Mouse (Mus musculus) testis, adult 2 months (tissue): Measurements from ENCODE around the gene Vamp3. TPM values are rescaled to one million over a fixed set of nuclear protein-coding genes. Genes with fewer than 3 reads are reported as not detected.

Source experiments
- H3K27ac ChIP-seq: fragments of 200-500 bp; 2 replicates; pipeline ENCODE4 v1.5.1; 2012; ENCODE audit warnings: low read depth, low read length; ENCODE audit not compliant: control insufficient read depth, insufficient read depth
- H3K27me3 ChIP-seq: fragments of 200-500 bp; 2 replicates; pipeline ENCODE4 v1.6.1; 2012; ENCODE audit warnings: mild to moderate bottlenecking, low read length, moderate library complexity; ENCODE audit not compliant: control insufficient read depth, insufficient read depth
- H3K36me3 ChIP-seq: fragments of 200-500 bp; 2 replicates; pipeline ENCODE4 v1.6.1; 2012; ENCODE audit warnings: mild to moderate bottlenecking, low read length; ENCODE audit not compliant: control insufficient read depth, insufficient read depth
- H3K4me1 ChIP-seq: fragments of 200-500 bp; 2 replicates; pipeline ENCODE4 v1.6.1; 2012; ENCODE audit warnings: low read length; ENCODE audit not compliant: control insufficient read depth, insufficient read depth
- H3K4me3 ChIP-seq: fragments of 200-500 bp; 2 replicates; pipeline ENCODE4 v1.5.1; 2012; ENCODE audit warnings: low read depth, mild to moderate bottlenecking, low read length, moderate library complexity, mixed read lengths; ENCODE audit not compliant: control insufficient read depth
- CTCF ChIP-seq: fragments of 200-500 bp; IDR thresholded peaks from 2 replicates; pipeline ENCODE4 v1.5.1; 2012; ENCODE audit warnings: low read depth, mild to moderate bottlenecking, inconsistent platforms, low read length, moderate library complexity; ENCODE audit not compliant: control insufficient read depth, insufficient read depth, insufficient replicate concordance
- POLR2A ChIP-seq: fragments of 200-500 bp; IDR thresholded peaks from 2 replicates; pipeline ENCODE4 v1.6.1; 2012; ENCODE audit warnings: low read depth, mild to moderate bottlenecking, inconsistent platforms, low read length, moderate library complexity; ENCODE audit not compliant: control insufficient read depth
- polyA plus RNA-seq: library from polyadenylated mRNA; depleted of rRNA; stranded (reverse); fragments of >200 nt; gene quantifications from 2 replicates; pipeline ENCODE4 v1.2.3, GENCODE M21; 2012

The Vamp3 gene
- polyA plus RNA-seq, 1 experiment, result 47.1 TPM

DNA sequence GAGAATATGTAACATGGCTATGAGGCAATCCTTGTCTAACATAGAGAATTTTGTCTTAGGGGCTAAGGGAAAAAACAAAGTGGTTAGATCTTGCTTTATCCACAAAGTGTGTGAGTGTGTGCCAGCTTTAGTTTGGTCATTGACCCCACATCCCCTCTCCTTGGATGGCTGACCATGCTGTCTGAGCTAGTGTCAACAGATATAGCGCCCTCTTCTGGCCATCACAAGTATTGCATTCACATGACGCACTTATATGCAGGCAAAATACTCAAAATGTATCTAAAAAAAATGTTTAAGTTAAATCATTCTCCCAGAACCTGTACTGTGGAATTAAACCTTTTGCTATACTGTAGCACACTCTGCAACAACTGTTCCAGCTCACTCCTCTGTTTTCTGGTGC is 37.4 kb upstream of the Vamp3 start:
- TF ChIP-seq POLR2A, result no peak
- TF ChIP-seq CTCF, result peak; percentile 51; the same call in 1 of the 2 replicates
- Histone ChIP-seq H3K27ac (no peak overlapping the region), H3K4me1 (no peaks in the 10 kb centered on the region), H3K4me3 (no peak overlapping the region), H3K27me3 (no peaks in the 10 kb centered on the region), H3K36me3 (no peaks in the 10 kb centered on the region)

DNA sequence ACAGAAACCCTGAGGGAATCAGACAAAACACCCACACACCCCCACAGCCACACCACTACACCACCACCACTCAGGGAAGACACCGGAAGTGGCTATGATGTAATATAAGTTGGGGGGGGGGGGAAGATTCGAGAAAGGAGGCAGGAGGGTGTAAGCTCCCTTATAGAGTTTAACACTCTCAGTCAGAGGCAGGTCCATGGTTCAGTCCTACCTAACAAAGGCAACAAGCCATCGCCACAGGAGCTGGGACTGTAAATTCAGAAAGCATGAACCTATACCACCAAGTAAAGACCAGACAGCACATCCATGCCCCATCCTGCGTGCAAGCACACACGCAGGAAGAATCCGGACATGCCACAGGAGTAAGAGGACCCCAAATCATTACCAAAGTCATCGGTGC is 31.5 kb upstream of the Vamp3 start, which contains the start of gene Gm13090:
Gene Gm13090, plus strand, starts transcription at position 301 of the 400 bp plus-strand sequence.
- Histone ChIP-seq H3K36me3 (no peaks in the 10 kb centered on the region), H3K27me3 (no peaks in the 10 kb centered on the region), H3K4me1 (no peaks in the 10 kb centered on the region), H3K4me3 (no peak within 1 kb of the TSS), H3K27ac (no peak within 1 kb of the TSS)
- TF ChIP-seq POLR2A, result no peak
- TF ChIP-seq CTCF, result no peak

DNA sequence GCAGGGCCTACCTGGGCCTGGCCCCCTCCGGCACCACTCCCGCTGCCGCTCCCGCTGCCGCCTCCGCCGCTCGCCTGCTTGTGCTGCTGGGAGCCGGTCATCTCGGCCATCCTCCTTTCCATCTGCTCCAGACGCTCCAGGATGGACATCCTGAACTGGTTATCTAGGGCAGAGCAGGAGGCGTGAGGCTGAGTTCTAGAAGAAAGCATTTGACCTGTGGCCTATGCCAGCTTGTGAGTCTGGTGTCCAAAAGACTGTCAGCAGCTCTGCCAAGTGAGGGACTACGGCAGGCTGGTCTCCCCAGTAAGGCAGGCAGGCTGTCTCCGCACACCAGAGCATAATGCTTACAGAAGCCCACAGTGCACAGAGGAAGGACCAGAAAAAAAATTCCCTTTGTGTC is 31.1 kb upstream of the Vamp3 start:
- Histone ChIP-seq H3K4me1 (no peaks in the 10 kb centered on the region), H3K27me3 (no peaks in the 10 kb centered on the region), H3K4me3 (no peak overlapping the region), H3K27ac (no peak overlapping the region), H3K36me3 (no peaks in the 10 kb centered on the region)
- TF ChIP-seq CTCF (no peak), POLR2A (no peak)

DNA sequence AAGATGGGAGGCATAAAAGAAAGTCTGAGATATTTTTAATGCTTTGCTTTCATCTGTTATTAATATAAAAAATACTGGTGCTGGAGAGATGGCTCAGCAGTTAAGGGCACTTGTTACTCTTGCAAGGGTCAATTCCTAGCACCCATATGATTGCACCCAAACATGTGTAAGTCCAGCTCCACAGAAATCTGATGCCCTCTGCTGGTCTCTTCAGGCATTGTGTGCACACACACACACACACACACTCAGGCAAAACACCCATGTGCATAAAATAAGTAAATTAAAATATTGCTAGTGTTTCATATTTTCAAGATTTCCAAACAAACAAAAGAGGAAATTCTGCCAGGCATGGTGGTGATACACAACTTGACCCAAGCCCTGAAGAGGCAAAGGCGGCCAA is 29.6 kb upstream of the Vamp3 start:
- Histone ChIP-seq H3K27me3 (no peaks in the 10 kb centered on the region), H3K4me3 (no peak overlapping the region), H3K27ac (no peak overlapping the region), H3K36me3 (no peaks in the 10 kb centered on the region), H3K4me1 (no peaks in the 10 kb centered on the region)
- no peak for TF ChIP-seq POLR2A
- no peak for TF ChIP-seq CTCF

DNA sequence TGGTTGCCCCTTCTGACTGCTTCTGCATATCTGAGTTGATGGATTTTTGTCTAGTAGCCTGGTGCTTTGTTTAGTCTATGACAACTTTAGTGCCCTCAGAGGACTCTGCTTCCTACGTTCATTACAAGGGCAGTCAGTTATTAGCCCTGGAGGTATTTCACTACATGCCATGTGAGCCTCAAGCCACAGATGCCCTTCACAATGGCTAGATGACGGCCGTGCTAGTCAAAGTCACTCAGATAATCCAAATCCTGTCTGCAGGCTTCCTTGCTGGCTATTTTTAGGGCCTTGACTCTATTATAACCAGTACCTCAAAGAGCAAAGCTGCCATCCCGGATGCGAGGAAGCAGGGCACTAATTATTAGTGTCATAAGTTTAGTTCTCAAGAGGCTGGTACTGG is 25.3 kb upstream of the Vamp3 start:
- H3K36me3 ChIP-seq, result no peaks in the 10 kb centered on the region
- TF ChIP-seq POLR2A (no peak), CTCF (no peak)
- H3K4me1 ChIP-seq, result no peaks in the 10 kb centered on the region
- no peak overlapping the region for H3K27ac ChIP-seq
- H3K27me3 ChIP-seq, result no peaks in the 10 kb centered on the region
- no peak overlapping the region for H3K4me3 ChIP-seq

DNA sequence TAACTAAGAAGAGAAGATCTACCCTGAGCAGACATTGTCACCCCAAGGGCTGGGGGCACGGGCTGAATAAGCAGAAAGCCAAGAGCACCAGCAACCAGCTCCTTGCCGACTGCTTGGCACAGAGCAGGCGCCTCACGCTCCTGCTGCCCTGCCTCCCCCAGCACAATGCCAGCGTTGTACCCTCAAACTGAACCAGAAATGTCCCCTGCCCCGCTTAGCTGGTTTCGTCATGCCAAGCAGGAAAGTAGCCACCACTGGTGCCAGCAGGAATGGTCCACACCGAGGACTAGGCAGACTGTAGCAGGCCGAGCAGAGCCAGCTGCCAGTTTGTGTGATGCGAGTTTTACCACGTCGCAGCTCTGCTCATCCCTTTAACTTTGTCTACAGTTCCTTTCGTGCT is 24.2 kb upstream of the Vamp3 start:
- Histone ChIP-seq H3K27me3 (no peaks in the 10 kb centered on the region), H3K36me3 (no peaks in the 10 kb centered on the region), H3K27ac (no peak overlapping the region), H3K4me1 (no peaks in the 10 kb centered on the region), H3K4me3 (no peak overlapping the region)
- TF ChIP-seq CTCF (no peak), POLR2A (no peak)

DNA sequence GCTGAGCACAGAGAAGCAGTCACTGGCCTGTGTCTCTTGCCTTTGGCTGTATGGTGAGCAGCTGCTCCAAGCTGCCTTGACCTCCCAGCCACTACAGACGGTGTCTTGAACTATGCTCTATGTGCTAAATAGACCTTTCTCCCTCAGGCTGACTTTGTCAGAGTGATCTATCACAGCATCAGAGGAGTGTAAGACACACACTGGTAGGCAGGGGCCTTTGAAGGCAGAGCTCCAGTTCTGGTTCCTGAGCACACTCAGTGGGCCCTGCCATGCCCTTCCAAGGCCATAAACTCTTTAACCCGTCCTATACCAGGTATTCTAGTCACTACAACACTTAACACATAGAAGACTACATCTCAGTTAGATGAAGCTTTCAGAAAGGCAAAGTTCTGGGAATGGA is 23.6 kb upstream of the Vamp3 start:
- Histone ChIP-seq H3K27ac (no peak overlapping the region), H3K36me3 (no peaks in the 10 kb centered on the region), H3K4me3 (no peak overlapping the region), H3K4me1 (no peaks in the 10 kb centered on the region), H3K27me3 (no peaks in the 10 kb centered on the region)
- TF ChIP-seq CTCF (no peak), POLR2A (no peak)

DNA sequence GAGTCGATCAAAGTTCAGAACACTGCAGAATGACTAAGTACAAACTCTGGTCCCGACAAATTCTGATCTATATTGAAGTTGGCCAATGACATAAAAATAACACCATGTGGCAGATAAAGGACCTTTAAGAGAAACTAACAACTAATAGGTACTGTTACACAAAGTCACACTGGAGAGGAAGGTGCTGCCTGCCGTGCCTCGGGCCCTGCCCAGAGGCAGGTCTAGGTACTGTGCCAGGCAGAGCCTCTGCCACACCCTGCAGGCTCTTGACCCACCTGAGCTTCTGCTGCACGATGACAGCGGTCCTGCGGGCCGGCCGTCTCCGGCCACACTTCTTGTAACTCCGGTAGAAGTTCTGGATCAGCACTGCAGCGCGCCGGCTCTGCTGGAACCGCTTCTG is 17.1 kb upstream of the Vamp3 start:
- Histone ChIP-seq H3K27ac (no peak overlapping the region), H3K4me1 (no peaks in the 10 kb centered on the region), H3K27me3 (no peaks in the 10 kb centered on the region), H3K4me3 (no peak overlapping the region), H3K36me3 (no peaks in the 10 kb centered on the region)
- TF ChIP-seq CTCF, result no peak
